Mouse (Mus musculus): ENCODE data around the gene Cd82. TPM values are rescaled to one million over a fixed set of nuclear protein-coding genes. Genes with fewer than 3 reads are reported as not detected.

Gene Cd82
- polyA plus RNA-seq, 1 experiment from 2014 or later = 8.1 TPM

DNA sequence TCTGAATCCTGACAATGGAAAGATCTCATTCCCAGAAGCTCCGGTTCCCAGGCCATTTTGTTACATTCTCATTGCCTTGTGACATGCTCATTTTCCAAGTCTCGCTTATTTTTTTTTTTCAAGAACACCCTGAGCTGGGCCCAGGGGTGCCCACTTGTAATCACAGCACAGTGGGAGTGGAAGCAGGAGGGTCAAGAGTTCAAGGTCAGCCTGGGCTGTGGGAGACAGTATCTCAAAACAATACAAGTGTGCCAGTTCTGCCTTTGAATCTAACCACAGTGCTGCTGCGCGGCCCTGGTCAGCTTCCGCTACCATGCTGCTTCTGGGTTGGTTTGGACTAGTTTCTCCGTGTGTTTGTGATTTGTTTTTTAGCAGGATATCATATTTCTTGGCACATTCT lies 59.7 kb downstream of the Cd82 start:
- no peaks in the 10 kb centered on the region for H3K9me3 ChIP-seq (ENCODE audit: control insufficient read depth, low read length)
- no peaks in the 10 kb centered on the region for H3K27me3 ChIP-seq (ENCODE audit: control insufficient read depth, insufficient read depth, low read length)
- H3K36me3 ChIP-seq (ENCODE audit: control insufficient read depth, insufficient read depth, low read length) = no peaks in the 10 kb centered on the region
- no peak overlapping the region for H3K27ac ChIP-seq (ENCODE audit: low read depth, low read length)
- H3K4me2 ChIP-seq (ENCODE audit: low read depth, low read length) = no peak overlapping the region
- no peak overlapping the region for H3K9ac ChIP-seq (replicated peaks; ENCODE audit: low read depth, low read length)
- H3K4me1 ChIP-seq (ENCODE audit: control insufficient read depth, insufficient read depth, low read length) = no peaks in the 10 kb centered on the region
- no peak for ATAC-seq (ENCODE audit: low read depth)
- WGBS = 83% methylated on average over 6 of the region's 6 CpGs
- H3K4me3 ChIP-seq (ENCODE audit: low read depth, low read length) = no peak overlapping the region

DNA sequence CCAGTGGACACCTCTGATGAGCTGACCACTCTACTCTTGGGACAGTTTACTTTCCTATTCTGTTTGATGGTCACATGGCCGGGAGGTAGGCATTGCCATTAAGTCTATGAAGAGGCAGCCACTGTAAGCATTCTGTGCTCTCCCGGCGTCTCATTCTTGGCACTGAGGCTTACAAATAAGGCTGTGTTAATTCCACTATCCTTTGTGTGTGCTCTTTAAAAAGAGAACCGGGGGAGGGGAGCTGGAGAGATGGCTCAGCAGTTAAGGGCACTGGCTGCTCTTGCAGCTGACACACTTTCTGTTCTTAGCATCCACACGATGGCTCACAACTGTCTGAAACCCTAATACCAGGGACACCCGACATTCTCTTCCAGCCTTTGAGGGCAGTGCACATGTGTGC lies 71.7 kb downstream of the Cd82 start:
- Histone ChIP-seq H3K4me3 (ENCODE audit: low read depth, low read length) (no peak overlapping the region), H3K4me2 (ENCODE audit: low read depth, low read length) (no peak overlapping the region), H3K9me3 (ENCODE audit: control insufficient read depth, low read length) (no peaks in the 10 kb centered on the region), H3K4me1 (ENCODE audit: control insufficient read depth, insufficient read depth, low read length) (peaks cover 20% of the 10 kb centered on the region; the same call in 1 of the 2 replicates), H3K27ac (ENCODE audit: low read depth, low read length) (peak overlapping the region; percentile 5; the same call in 1 of the 2 replicates), H3K9ac (replicated peaks; ENCODE audit: low read depth, low read length) (no peak overlapping the region), H3K27me3 (ENCODE audit: control insufficient read depth, insufficient read depth, low read length) (no peaks in the 10 kb centered on the region), H3K36me3 (ENCODE audit: control insufficient read depth, insufficient read depth, low read length) (no peaks in the 10 kb centered on the region)
- WGBS = 26% methylated on average over 6 of the region's 6 CpGs
- ATAC-seq (ENCODE audit: low read depth) = peak; percentile 22; the same call in 1 of the 2 replicates

DNA sequence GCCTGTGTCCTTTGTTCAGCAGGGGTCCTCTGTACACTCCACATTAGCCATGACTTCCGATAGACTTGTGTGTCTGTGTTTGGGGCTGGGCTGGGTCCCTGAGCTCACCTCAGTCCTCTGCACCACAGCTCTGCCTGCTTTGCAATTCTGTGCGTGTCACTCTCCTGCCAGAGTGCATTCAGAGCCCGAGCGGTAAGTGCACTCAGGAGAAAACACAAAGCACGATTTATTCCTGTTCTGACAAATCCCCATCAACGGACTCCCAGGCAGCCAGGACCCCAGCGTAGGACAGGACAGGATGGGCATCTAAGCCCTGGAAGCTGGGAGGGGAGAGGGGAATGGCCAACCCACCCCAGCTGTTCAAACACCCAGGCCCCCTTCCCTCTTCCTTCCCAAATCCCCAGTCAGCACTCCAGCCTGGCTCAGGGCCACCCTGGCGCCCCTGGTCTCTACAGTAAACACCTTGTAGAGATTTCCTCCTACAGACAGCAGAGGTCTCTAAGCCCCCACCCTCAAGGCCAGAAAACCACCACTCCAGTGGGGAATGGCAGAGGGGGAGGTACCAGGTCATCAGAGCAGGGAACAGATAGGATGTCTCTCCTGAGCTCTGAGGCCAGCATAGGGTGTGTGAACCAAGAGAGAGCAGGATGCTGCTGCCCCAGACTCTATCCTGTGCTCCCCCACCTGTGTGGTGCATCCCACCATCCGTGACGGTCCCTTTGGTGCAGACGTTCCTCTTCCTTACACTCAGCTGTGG lies 72.6 kb downstream of the Cd82 start:
- Histone ChIP-seq H3K4me1 (ENCODE audit: control insufficient read depth, insufficient read depth, low read length) (peaks cover 20% of the 10 kb centered on the region; the same call in 1 of the 2 replicates), H3K27ac (ENCODE audit: low read depth, low read length) (peak overlapping the region; percentile 52), H3K36me3 (ENCODE audit: control insufficient read depth, insufficient read depth, low read length) (no peaks in the 10 kb centered on the region), H3K9ac (replicated peaks; ENCODE audit: low read depth, low read length) (no peak overlapping the region), H3K27me3 (ENCODE audit: control insufficient read depth, insufficient read depth, low read length) (no peaks in the 10 kb centered on the region), H3K4me3 (ENCODE audit: low read depth, low read length) (no peak overlapping the region), H3K9me3 (ENCODE audit: control insufficient read depth, low read length) (no peaks in the 10 kb centered on the region), H3K4me2 (ENCODE audit: low read depth, low read length) (no peak overlapping the region)
- WGBS = 22% methylated on average over 11 of the region's 11 CpGs
- ATAC-seq (ENCODE audit: low read depth) = peak; percentile 64

DNA sequence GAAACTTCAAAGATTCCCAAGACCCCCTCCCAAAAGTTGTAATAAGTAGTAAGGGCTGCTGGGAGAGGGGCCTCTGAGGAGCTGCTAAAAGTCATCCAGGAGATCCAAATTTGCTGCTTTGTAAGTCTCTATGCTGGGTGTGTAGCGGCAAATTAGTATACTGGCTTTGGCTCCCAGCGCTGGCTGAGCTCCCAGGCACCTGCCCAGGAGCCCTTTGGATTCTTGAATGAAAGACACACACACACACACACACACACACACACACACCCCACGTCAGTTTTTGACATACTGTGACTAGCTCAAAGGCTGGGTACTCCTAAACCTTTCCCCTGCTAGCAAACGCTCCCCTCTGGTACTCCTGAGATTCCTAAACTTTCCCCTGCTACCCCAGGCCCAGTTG lies 76.0 kb downstream of the Cd82 start:
- Histone ChIP-seq H3K27ac (ENCODE audit: low read depth, low read length) (no peak overlapping the region), H3K9me3 (ENCODE audit: control insufficient read depth, low read length) (no peaks in the 10 kb centered on the region), H3K4me3 (ENCODE audit: low read depth, low read length) (no peak overlapping the region), H3K4me2 (ENCODE audit: low read depth, low read length) (no peak overlapping the region), H3K36me3 (ENCODE audit: control insufficient read depth, insufficient read depth, low read length) (no peaks in the 10 kb centered on the region), H3K27me3 (ENCODE audit: control insufficient read depth, insufficient read depth, low read length) (no peaks in the 10 kb centered on the region), H3K4me1 (ENCODE audit: control insufficient read depth, insufficient read depth, low read length) (peaks cover 24% of the 10 kb centered on the region), H3K9ac (replicated peaks; ENCODE audit: low read depth, low read length) (no peak overlapping the region)
- 73% methylated on average over 4 of the region's 4 CpGs for WGBS
- no peak for ATAC-seq (ENCODE audit: low read depth)

DNA sequence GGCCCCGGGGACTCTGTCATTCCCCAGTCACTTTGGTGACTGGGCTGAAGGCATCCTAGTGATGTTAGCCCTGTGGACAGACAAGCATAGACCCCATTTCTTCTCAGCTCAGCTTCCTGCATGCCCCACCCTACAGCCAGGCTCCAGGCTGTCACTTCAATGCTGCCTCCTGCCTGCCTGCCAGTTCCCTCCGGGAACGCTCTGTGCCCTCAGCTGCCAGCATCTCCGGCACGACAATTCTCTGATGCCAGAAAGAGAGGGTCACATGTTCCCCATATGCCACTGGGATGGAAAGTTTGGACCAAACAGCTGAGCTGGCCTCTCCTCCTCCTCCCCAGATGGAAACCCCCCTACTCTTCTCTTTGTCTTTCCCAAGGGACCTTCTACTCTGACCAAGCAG lies 79.1 kb downstream of the Cd82 start:
- no peak overlapping the region for H3K4me2 ChIP-seq (ENCODE audit: low read depth, low read length)
- no peaks in the 10 kb centered on the region for H3K36me3 ChIP-seq (ENCODE audit: control insufficient read depth, insufficient read depth, low read length)
- no peaks in the 10 kb centered on the region for H3K27me3 ChIP-seq (ENCODE audit: control insufficient read depth, insufficient read depth, low read length)
- no peak overlapping the region for H3K9ac ChIP-seq (replicated peaks; ENCODE audit: low read depth, low read length)
- peaks cover 5% of the 10 kb centered on the region; the same call in 1 of the 2 replicates for H3K4me1 ChIP-seq (ENCODE audit: control insufficient read depth, insufficient read depth, low read length)
- no peaks in the 10 kb centered on the region for H3K9me3 ChIP-seq (ENCODE audit: control insufficient read depth, low read length)
- no peak overlapping the region for H3K4me3 ChIP-seq (ENCODE audit: low read depth, low read length)
- ATAC-seq (ENCODE audit: low read depth) = no peak
- H3K27ac ChIP-seq (ENCODE audit: low read depth, low read length) = no peak overlapping the region
- WGBS = 48% methylated on average over 5 of the region's 5 CpGs

DNA sequence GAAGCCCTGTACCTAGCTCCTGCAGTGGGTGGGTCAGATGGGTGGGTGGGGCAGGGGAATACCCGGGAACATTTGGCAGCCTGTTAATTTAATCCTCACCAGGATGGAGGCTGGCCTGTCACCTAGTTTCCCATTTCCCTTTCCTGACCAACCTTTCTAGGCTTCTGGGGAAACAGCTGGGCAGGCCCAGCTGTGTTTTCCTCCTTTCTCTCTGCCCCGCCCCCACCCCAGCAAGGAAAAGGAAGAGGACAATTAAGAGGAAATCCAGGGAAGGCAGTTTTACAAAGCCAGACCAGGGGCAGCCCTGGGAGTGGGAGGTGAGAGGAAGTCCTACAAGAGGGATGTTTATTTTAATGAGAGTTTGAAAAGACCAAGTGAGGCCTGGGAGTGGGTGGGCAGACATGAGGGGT lies 82.3 kb downstream of the Cd82 start:
- Histone ChIP-seq H3K27ac (ENCODE audit: low read depth, low read length) (no peak overlapping the region), H3K4me1 (ENCODE audit: control insufficient read depth, insufficient read depth, low read length) (peaks cover 13% of the 10 kb centered on the region), H3K9ac (replicated peaks; ENCODE audit: low read depth, low read length) (no peak overlapping the region), H3K4me2 (ENCODE audit: low read depth, low read length) (no peak overlapping the region), H3K27me3 (ENCODE audit: control insufficient read depth, insufficient read depth, low read length) (no peaks in the 10 kb centered on the region), H3K9me3 (ENCODE audit: control insufficient read depth, low read length) (no peaks in the 10 kb centered on the region), H3K36me3 (ENCODE audit: control insufficient read depth, insufficient read depth, low read length) (no peaks in the 10 kb centered on the region), H3K4me3 (ENCODE audit: low read depth, low read length) (no peak overlapping the region)
- 35% methylated on average over 1 of the region's 2 CpGs for WGBS
- ATAC-seq (ENCODE audit: low read depth) = no peak

DNA sequence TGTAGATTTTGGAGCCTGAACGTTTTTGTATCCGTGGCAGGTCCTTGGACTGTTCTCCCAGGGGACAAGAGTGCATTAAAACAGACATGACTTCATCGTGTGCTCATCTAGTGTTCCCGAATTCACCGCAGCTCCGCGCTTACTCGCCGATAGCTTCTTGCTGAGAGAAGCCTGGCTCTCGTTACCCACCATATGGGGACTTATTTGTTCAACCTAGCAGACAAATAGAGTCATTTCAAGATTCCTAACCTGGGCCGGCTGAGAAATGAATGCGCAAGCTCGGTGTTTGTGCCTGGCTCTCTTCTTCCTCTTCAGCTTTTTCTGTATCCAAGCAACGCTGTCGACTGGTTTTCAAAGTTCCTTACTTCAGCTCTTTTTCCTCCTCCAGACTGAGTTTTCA lies 85.1 kb downstream of the Cd82 start:
- no peaks in the 10 kb centered on the region for H3K36me3 ChIP-seq (ENCODE audit: control insufficient read depth, insufficient read depth, low read length)
- no peaks in the 10 kb centered on the region for H3K27me3 ChIP-seq (ENCODE audit: control insufficient read depth, insufficient read depth, low read length)
- H3K4me1 ChIP-seq (ENCODE audit: control insufficient read depth, insufficient read depth, low read length) = peaks cover 13% of the 10 kb centered on the region
- H3K9ac ChIP-seq (replicated peaks; ENCODE audit: low read depth, low read length) = no peak overlapping the region
- H3K9me3 ChIP-seq (ENCODE audit: control insufficient read depth, low read length) = no peaks in the 10 kb centered on the region
- H3K4me2 ChIP-seq (ENCODE audit: low read depth, low read length) = no peak overlapping the region
- peak; percentile 59; the same call in 1 of the 2 replicates for ATAC-seq (ENCODE audit: low read depth)
- no peak overlapping the region for H3K4me3 ChIP-seq (ENCODE audit: low read depth, low read length)
- WGBS = 34% methylated on average over 15 of the region's 15 CpGs
- H3K27ac ChIP-seq (ENCODE audit: low read depth, low read length) = peak overlapping the region; percentile 52; the same call in 1 of the 2 replicates

DNA sequence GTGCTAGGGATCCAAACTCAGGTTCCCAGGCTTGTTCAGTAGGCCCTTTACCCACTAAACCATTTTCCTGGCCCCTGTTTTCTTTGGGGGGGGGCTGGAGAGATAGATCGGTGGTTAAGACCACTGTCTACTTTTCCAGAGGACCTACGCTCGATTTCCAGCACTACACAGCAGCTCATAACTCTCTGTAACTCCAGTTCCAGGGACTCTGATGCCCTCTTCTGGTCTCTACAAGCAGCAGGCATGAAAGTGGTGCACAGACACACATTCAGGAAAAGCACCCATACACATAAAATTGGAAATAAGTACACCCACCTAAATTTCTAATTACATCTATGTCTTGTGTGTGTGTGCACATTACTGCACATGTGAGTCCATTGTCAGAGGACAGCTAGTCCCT lies 85.8 kb downstream of the Cd82 start:
- ATAC-seq (ENCODE audit: low read depth) = no peak
- Histone ChIP-seq H3K27ac (ENCODE audit: low read depth, low read length) (peak overlapping the region; percentile 52; the same call in 1 of the 2 replicates), H3K36me3 (ENCODE audit: control insufficient read depth, insufficient read depth, low read length) (no peaks in the 10 kb centered on the region), H3K4me2 (ENCODE audit: low read depth, low read length) (no peak overlapping the region), H3K9me3 (ENCODE audit: control insufficient read depth, low read length) (no peaks in the 10 kb centered on the region), H3K27me3 (ENCODE audit: control insufficient read depth, insufficient read depth, low read length) (no peaks in the 10 kb centered on the region), H3K4me1 (ENCODE audit: control insufficient read depth, insufficient read depth, low read length) (peaks cover 11% of the 10 kb centered on the region), H3K9ac (replicated peaks; ENCODE audit: low read depth, low read length) (no peak overlapping the region), H3K4me3 (ENCODE audit: low read depth, low read length) (no peak overlapping the region)
- WGBS = 99% methylated on average over 3 of the region's 3 CpGs

DNA sequence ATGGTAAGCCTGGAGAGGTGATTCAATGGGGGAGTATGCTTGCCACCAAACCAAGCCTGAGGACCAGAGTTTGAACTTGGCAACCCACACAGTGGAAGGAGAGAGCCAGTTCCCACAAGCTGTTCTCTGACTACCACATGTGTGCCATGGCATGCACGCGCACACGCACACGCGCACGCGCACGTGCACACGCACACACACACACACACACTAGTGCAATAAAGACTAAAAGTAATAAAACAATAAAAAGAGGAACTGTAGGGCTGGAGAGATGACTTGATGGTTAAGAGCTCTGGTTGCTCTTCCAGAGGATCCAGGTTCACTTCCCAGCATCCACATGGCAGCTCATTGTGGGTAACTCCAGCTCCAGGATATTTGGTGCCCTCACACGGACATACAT lies 90.1 kb downstream of the Cd82 start:
- no peaks in the 10 kb centered on the region for H3K27me3 ChIP-seq (ENCODE audit: control insufficient read depth, insufficient read depth, low read length)
- peaks cover 8% of the 10 kb centered on the region for H3K4me1 ChIP-seq (ENCODE audit: control insufficient read depth, insufficient read depth, low read length)
- H3K27ac ChIP-seq (ENCODE audit: low read depth, low read length) = no peak overlapping the region
- no peak overlapping the region for H3K9ac ChIP-seq (replicated peaks; ENCODE audit: low read depth, low read length)
- 93% methylated on average over 10 of the region's 10 CpGs for WGBS
- H3K9me3 ChIP-seq (ENCODE audit: control insufficient read depth, low read length) = no peaks in the 10 kb centered on the region
- H3K4me3 ChIP-seq (ENCODE audit: low read depth, low read length) = no peak overlapping the region
- no peak for ATAC-seq (ENCODE audit: low read depth)
- H3K36me3 ChIP-seq (ENCODE audit: control insufficient read depth, insufficient read depth, low read length) = no peaks in the 10 kb centered on the region
- H3K4me2 ChIP-seq (ENCODE audit: low read depth, low read length) = no peak overlapping the region

All from neural tube, embryonic 14.5 days (tissue).